Mouse (Mus musculus): ENCODE data around the gene Suv39h1.

GRCm38 (mm10) chrX:8115275-8115674 lies 40.7 kb upstream of the Suv39h1 start:
- TF ChIP-seq CTCF (IDR thresholded peaks at IDR 0.05; ENCODE audit: low read depth) (peak; percentile 29; the same call in 1 of the 2 replicates), EP300 (IDR thresholded peaks at IDR 0.05; ENCODE audit: low read depth) (no peak)

All from liver, embryonic 14.5 days (tissue).